ENCODE assay signal across 10 mouse cellular contexts in the genomic region with DNA sequence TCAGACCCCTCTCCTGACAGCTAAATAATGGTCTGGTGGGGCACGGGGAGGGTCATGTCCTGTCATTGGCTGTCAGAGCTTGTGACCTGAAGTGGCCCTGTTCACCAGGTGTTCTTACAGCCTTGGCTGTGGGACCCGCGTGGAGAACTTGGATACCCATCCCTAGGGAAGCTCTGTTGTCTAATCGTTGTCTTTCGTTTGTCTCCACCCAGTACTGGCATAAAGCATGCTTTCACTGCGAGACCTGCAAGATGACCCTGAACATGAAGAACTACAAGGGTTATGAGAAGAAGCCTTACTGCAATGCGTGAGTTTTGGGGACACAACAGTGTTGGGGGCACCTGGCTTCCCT. TPM values are rescaled to one million over a fixed set of nuclear protein-coding genes. Genes with fewer than 3 reads are reported as not detected.
DNase-seq lines count a peak whose midpoint lies in the region; ATAC-seq and TF ChIP-seq lines count a peak whose summit lies in the region.
"Had no signal": no experiment of that assay in that cellular context is flagged by ENCODE, and none has a peak within 500 bp of the region (broad histone marks: within the 10 kb centered on the region; RNA-seq: fewer than 3 reads in every experiment).

No protein-coding gene starts in this region.

- H3K27ac ChIP-seq in layer of hippocampus, adult 2 months = peak overlapping the region; percentile 74
- peak overlapping the region; percentile 71 for H3K27ac ChIP-seq in forebrain, embryonic 13.5 days
- H3K27ac ChIP-seq in hindbrain, embryonic 16.5 days (ENCODE audit: low read depth, low read length) = peak overlapping the region; percentile 82
- H3K27ac ChIP-seq in small intestine, adult 2 months (ENCODE audit: insufficient read depth, low read depth, low read length) = peak overlapping the region; percentile 23; the same call in 1 of the 2 replicates
- H3K27ac ChIP-seq: liver, embryonic 14.5 days had no signal

- ATAC-seq in forebrain, embryonic 13.5 days = no peak
- no peak for ATAC-seq in hindbrain, embryonic 16.5 days

- DNase-seq in layer of hippocampus, adult 2 months (ENCODE audit: low spot score in 2 of 2) = no peak
- DNase-seq in layer of hippocampus, adult 9-10 months (ENCODE audit: low spot score) = no peak
- no peak for DNase-seq in cerebellum, postnatal 10 days
- DNase-seq in urinary bladder, postnatal 4 days (ENCODE audit: low spot score in 2 of 2) = no peak
- DNase-seq: embryo, embryonic 11 days had no signal

- no peak for TF ChIP-seq CTCF in layer of hippocampus, adult 2 months (conservative IDR thresholded peaks at IDR 0.05)
- TF ChIP-seq CTCF in small intestine, adult 2 months (IDR thresholded peaks at IDR 0.05; ENCODE audit: extremely low read depth, insufficient read length, insufficient replicate concordance, low read depth, low read length) = no peak

- TF ChIP-seq POLR2A in small intestine, adult 2 months (IDR thresholded peaks at IDR 0.05; ENCODE audit: low read depth, low read length) = no peak

- H3K4me1 ChIP-seq in forebrain, embryonic 13.5 days = peaks cover 89% of the 10 kb centered on the region
- H3K4me1 ChIP-seq in hindbrain, embryonic 16.5 days (ENCODE audit: control insufficient read depth, insufficient read depth, low read depth, low read length) = peaks cover 83% of the 10 kb centered on the region
- H3K4me1 ChIP-seq in small intestine, adult 2 months (ENCODE audit: control insufficient read depth, insufficient read depth, insufficient read length, low read length) = peaks cover 64% of the 10 kb centered on the region

- WGBS in forebrain, embryonic 13.5 days = 74% methylated on average over 7 of the region's 7 CpGs
- WGBS in hindbrain, embryonic 16.5 days = 53% methylated on average over 7 of the region's 7 CpGs
- WGBS in small intestine, adult 2 months = 67% methylated on average over 7 of the region's 7 CpGs

- H3K9ac ChIP-seq in forebrain, embryonic 13.5 days = no peak overlapping the region
- H3K9ac ChIP-seq in hindbrain, embryonic 16.5 days (ENCODE audit: low read depth, low read length) = no peak overlapping the region
- H3K9ac ChIP-seq: liver, embryonic 14.5 days had no signal

- H3K4me3 ChIP-seq in layer of hippocampus, adult 2 months = no peak overlapping the region
- no peak overlapping the region for H3K4me3 ChIP-seq in forebrain, embryonic 13.5 days
- H3K4me3 ChIP-seq in hindbrain, embryonic 16.5 days (ENCODE audit: low read length) = no peak overlapping the region
- no peak overlapping the region for H3K4me3 ChIP-seq in small intestine, adult 2 months (ENCODE audit: low read depth, low read length)

- no peaks in the 10 kb centered on the region for H3K9me3 ChIP-seq in forebrain, embryonic 13.5 days (replicated peaks)
- H3K9me3 ChIP-seq in hindbrain, embryonic 16.5 days (ENCODE audit: control insufficient read depth, low read length) = no peaks in the 10 kb centered on the region

- H3K27me3 ChIP-seq in forebrain, embryonic 13.5 days = no peaks in the 10 kb centered on the region
- H3K27me3 ChIP-seq in hindbrain, embryonic 16.5 days (replicated peaks; ENCODE audit: control insufficient read depth, insufficient read depth, low read length) = no peaks in the 10 kb centered on the region
- H3K27me3 ChIP-seq in small intestine, adult 2 months (ENCODE audit: control insufficient read depth, insufficient read depth, low read length) = no peaks in the 10 kb centered on the region

- H3K36me3 ChIP-seq in forebrain, embryonic 13.5 days (ENCODE audit: poor library complexity, severe bottlenecking) = peaks cover 33% of the 10 kb centered on the region
- H3K36me3 ChIP-seq in hindbrain, embryonic 16.5 days (ENCODE audit: control insufficient read depth, insufficient read depth, low read length) = peaks cover 13% of the 10 kb centered on the region
- peaks cover 40% of the 10 kb centered on the region for H3K36me3 ChIP-seq in small intestine, adult 2 months (ENCODE audit: control insufficient read depth, insufficient read depth, low read length)

- H3K4me2 ChIP-seq in forebrain, embryonic 13.5 days = peak overlapping the region; percentile 50
- peak overlapping the region; percentile 45 for H3K4me2 ChIP-seq in hindbrain, embryonic 16.5 days (ENCODE audit: low read length)

RNA-seq across cellular contexts. Expression of gene Lasp1, which starts 7.8 kb away (rescaled TPM):
- total RNA-seq in layer of hippocampus, adult 2 months (2021) = 10 to 100 TPM; 88.1 to 91.4 TPM
- 95.3 and 109 TPM in 2 replicates for polyA plus RNA-seq in forebrain, embryonic 13.5 days (2015; fragmentation: Nextera tagmentation; extraction: Ambion mirVana)
- 176 and 191 TPM in 2 replicates for polyA plus RNA-seq in hindbrain, embryonic 16.5 days (2015; fragmentation: Nextera tagmentation; extraction: Ambion mirVana)
- 165 and 397 TPM in 2 replicates for polyA plus RNA-seq in small intestine, adult 2 months (2012; rRNA removed)

RNA-seq across cellular contexts. Expression of gene Rpl23, which starts 24.4 kb away (rescaled TPM):
- 100 to 1,000 TPM; 361 to 374 TPM for total RNA-seq in layer of hippocampus, adult 2 months (2021)
- polyA plus RNA-seq in forebrain, embryonic 13.5 days (2015; fragmentation: Nextera tagmentation; extraction: Ambion mirVana) = 386 and 461 TPM in 2 replicates
- 252 and 268 TPM in 2 replicates for polyA plus RNA-seq in hindbrain, embryonic 16.5 days (2015; fragmentation: Nextera tagmentation; extraction: Ambion mirVana)
- 10.2 and 22.0 TPM in 2 replicates for polyA plus RNA-seq in small intestine, adult 2 months (2012; rRNA removed)

RNA-seq across cellular contexts. Expression of gene 1700001P01Rik, which starts 30.9 kb away (rescaled TPM):
- 1 to 10 TPM; 1.3 to 2.4 TPM for total RNA-seq in layer of hippocampus, adult 2 months (2021)
- 0.62 and 0.76 TPM in 2 replicates for polyA plus RNA-seq in forebrain, embryonic 13.5 days (2015; fragmentation: Nextera tagmentation; extraction: Ambion mirVana)
- polyA plus RNA-seq in hindbrain, embryonic 16.5 days (2015; fragmentation: Nextera tagmentation; extraction: Ambion mirVana) = 0.44 and 0.91 TPM in 2 replicates
- polyA plus RNA-seq in small intestine, adult 2 months (2012; rRNA removed) = not detected in 2 replicates
- total RNA-seq: hematopoietic stem cell, adult 5-6 weeks had no signal

RNA-seq across cellular contexts. Expression of gene B230217C12Rik, which starts 34.0 kb away (rescaled TPM):
- 10 to 100 TPM; 67.8 to 72.6 TPM for total RNA-seq in layer of hippocampus, adult 2 months (2021)
- 17.4 and 18.7 TPM in 2 replicates for polyA plus RNA-seq in forebrain, embryonic 13.5 days (2015; fragmentation: Nextera tagmentation; extraction: Ambion mirVana)
- polyA plus RNA-seq in hindbrain, embryonic 16.5 days (2015; fragmentation: Nextera tagmentation; extraction: Ambion mirVana) = 38.2 and 40.7 TPM in 2 replicates
- polyA plus RNA-seq in small intestine, adult 2 months (2012; rRNA removed) = 0.43 and 0.44 TPM in 2 replicates

RNA-seq across cellular contexts. Expression of gene Cwc25, which starts 40.2 kb away (rescaled TPM):
- 10 to 100 TPM; 20.1 to 20.6 TPM for total RNA-seq in layer of hippocampus, adult 2 months (2021)
- 18.0 and 20.1 TPM in 2 replicates for polyA plus RNA-seq in forebrain, embryonic 13.5 days (2015; fragmentation: Nextera tagmentation; extraction: Ambion mirVana)
- 14.1 and 16.2 TPM in 2 replicates for polyA plus RNA-seq in hindbrain, embryonic 16.5 days (2015; fragmentation: Nextera tagmentation; extraction: Ambion mirVana)
- 1.7 and 3.7 TPM in 2 replicates for polyA plus RNA-seq in small intestine, adult 2 months (2012; rRNA removed)

Comparison
In these comparisons a context has a peak if more than half of its experiments do, and no peak if none do; other contexts are left out.
1. H3K27ac ChIP-seq: peak in every context shown above with its lines; median percentile 82 in hindbrain, embryonic 16.5 days; 74 in layer of hippocampus, adult 2 months; 71 in forebrain, embryonic 13.5 days; 23 in small intestine, adult 2 months.
2. RNA of gene Rpl23, which starts 24.4 kb away (polyA plus RNA-seq): 386 to 461 TPM in forebrain, embryonic 13.5 days and 252 to 268 TPM in hindbrain, embryonic 16.5 days; 10.2 to 22.0 TPM in small intestine, adult 2 months; every median in the first group is over 10 times any median in the second.